14 mouse cellular contexts compared by ENCODE assay signal in genomic region chr4:106123038-106123654, GRCm38 (mm10).
DNase-seq lines count a peak whose midpoint lies in the region; ATAC-seq and TF ChIP-seq lines count a peak whose summit lies in the region.
"Had no signal": no experiment of that assay in that cellular context is flagged by ENCODE, and none has a peak within 500 bp of the region (broad histone marks: within the 10 kb centered on the region; RNA-seq: fewer than 3 reads in every experiment).

No protein-coding gene starts in this region.

- intact Hi-C loops in heart, adult 2 months (cut with DNase I) = no loop called here
- intact Hi-C loops in heart, postnatal 36 days (cut with DNase I) = no loop called here

- peaks cover 2% of the 10 kb centered on the region; the same call in 1 of the 2 replicates for H3K4me1 ChIP-seq in heart, adult 2 months (ENCODE audit: control insufficient read depth, insufficient read depth, low read length)
- H3K4me1 ChIP-seq in heart, embryonic 11.5 days (ENCODE audit: control insufficient read depth, insufficient read depth, low read length) = no peaks in the 10 kb centered on the region
- H3K4me1 ChIP-seq in embryonic facial prominence, embryonic 10.5 days = peaks cover 25% of the 10 kb centered on the region
- H3K4me1 ChIP-seq: neural tube, embryonic 12.5 days had no signal

- TF ChIP-seq POLR2A in heart, adult 2 months (IDR thresholded peaks at IDR 0.05; ENCODE audit: insufficient read depth, low read depth, low read length) = no peak

- H3K9ac ChIP-seq in heart, adult 2 months (ENCODE audit: low read depth, low read length) = no peak overlapping the region
- H3K9ac ChIP-seq in heart, embryonic 11.5 days (ENCODE audit: low read depth, low read length) = no peak overlapping the region
- H3K9ac ChIP-seq: embryonic facial prominence, embryonic 13.5 days; neural tube, embryonic 12.5 days had no signal

- no peaks in the 10 kb centered on the region for H3K79me2 ChIP-seq in heart, adult 2 months (replicated peaks; ENCODE audit: control insufficient read depth, insufficient read depth, low read length)

- H3K4me2 ChIP-seq in heart, embryonic 11.5 days = no peak overlapping the region
- H3K4me2 ChIP-seq: embryonic facial prominence, embryonic 13.5 days; neural tube, embryonic 12.5 days had no signal

- no peaks in the 10 kb centered on the region for H3K27me3 ChIP-seq in heart, adult 2 months (ENCODE audit: control insufficient read depth, insufficient read depth, low read length)
- H3K27me3 ChIP-seq in heart, embryonic 11.5 days (ENCODE audit: control insufficient read depth, insufficient read depth, low read length) = no peaks in the 10 kb centered on the region
- no peaks in the 10 kb centered on the region for H3K27me3 ChIP-seq in embryonic facial prominence, embryonic 10.5 days (replicated peaks; ENCODE audit: low read depth, poor library complexity, severe bottlenecking)
- H3K27me3 ChIP-seq: embryonic facial prominence, embryonic 13.5 days; neural tube, embryonic 12.5 days had no signal

- ATAC-seq in heart, embryonic 11.5 days (replicated peaks; ENCODE audit: insufficient number of reproducible peaks, low FRiP score, low TSS enrichment) = no peak
- ATAC-seq: inflammation-experienced regulatory T-cells, adult 6 months had no signal

- TF ChIP-seq CTCF in heart, adult 2 months (IDR thresholded peaks at IDR 0.05) = no peak

- no peak overlapping the region for H3K4me3 ChIP-seq in heart, adult 2 months
- no peak overlapping the region for H3K4me3 ChIP-seq in heart, embryonic 11.5 days (ENCODE audit: low read depth, low read length)
- H3K4me3 ChIP-seq in embryonic facial prominence, embryonic 10.5 days = no peak overlapping the region
- H3K4me3 ChIP-seq: embryonic facial prominence, embryonic 13.5 days; neural tube, embryonic 12.5 days had no signal

- WGBS in heart, adult 2 months = 59% methylated on average over 8 of the region's 8 CpGs
- WGBS in heart, embryonic 11.5 days (ENCODE audit: insufficient replicate concordance) = 65% methylated on average over 8 of the region's 8 CpGs
- WGBS in embryonic facial prominence, embryonic 10.5 days = 89% methylated on average over 8 of the region's 8 CpGs

- no peaks in the 10 kb centered on the region for H3K9me3 ChIP-seq in heart, embryonic 11.5 days (replicated peaks; ENCODE audit: control insufficient read depth, low read length)
- H3K9me3 ChIP-seq in embryonic facial prominence, embryonic 10.5 days = no peaks in the 10 kb centered on the region
- H3K9me3 ChIP-seq: embryonic facial prominence, embryonic 13.5 days; neural tube, embryonic 12.5 days had no signal

- H3K27ac ChIP-seq in heart, adult 2 months = no peak overlapping the region
- H3K27ac ChIP-seq in heart, embryonic 11.5 days (ENCODE audit: low read depth, low read length) = no peak overlapping the region
- H3K27ac ChIP-seq in embryonic facial prominence, embryonic 10.5 days (replicated peaks) = peak overlapping the region; percentile 16; the same call in 1 of the 2 replicates
- H3K27ac ChIP-seq: embryonic facial prominence, embryonic 13.5 days; neural tube, embryonic 12.5 days had no signal

- no peak for TF ChIP-seq EP300 in heart, adult 2 months (IDR thresholded peaks at IDR 0.05; ENCODE audit: insufficient read depth, low read depth, low read length)

- DNase-seq in heart, adult 2 months = peak; percentile 31 to 47
- no peak for DNase-seq in embryonic facial prominence, embryonic 10.5 days (ENCODE audit: low spot score)
- DNase-seq in heart, postnatal 36 days = peak; percentile 16 to 32
- DNase-seq in urinary bladder, postnatal 25 days (ENCODE audit: low spot score) = peak; percentile 34
- DNase-seq in frontal cortex, postnatal 36 days (ENCODE audit: low spot score in 2 of 2) = no peak
- DNase-seq in ovary, postnatal 14 days (ENCODE audit: low spot score) = no peak
- DNase-seq in kidney, postnatal 10 days = no peak
- DNase-seq: layer of hippocampus, adult 9-11 months; right cerebral cortex, postnatal 4 days; thymus, postnatal 14 days had no signal

- no peaks in the 10 kb centered on the region for H3K36me3 ChIP-seq in heart, adult 2 months (ENCODE audit: control insufficient read depth, insufficient read depth, low read length)
- no peaks in the 10 kb centered on the region for H3K36me3 ChIP-seq in heart, embryonic 11.5 days (ENCODE audit: control insufficient read depth, insufficient read depth, low read length)
- no peaks in the 10 kb centered on the region for H3K36me3 ChIP-seq in embryonic facial prominence, embryonic 10.5 days (replicated peaks)
- H3K36me3 ChIP-seq: embryonic facial prominence, embryonic 13.5 days; neural tube, embryonic 12.5 days had no signal

Comparison
In these comparisons a context has a peak if more than half of its experiments do, and no peak if none do; other contexts are left out.
1. DNase-seq: peak in heart, adult 2 months (2 of 2), heart, postnatal 36 days (2 of 2) and urinary bladder, postnatal 25 days (single experiment); none in embryonic facial prominence, embryonic 10.5 days (single experiment), frontal cortex, postnatal 36 days (0 of 2), ovary, postnatal 14 days (single experiment) and kidney, postnatal 10 days (single experiment).